Mouse (Mus musculus) layer of hippocampus, adult 9-10 months (tissue): ENCODE results near the gene Flot1.

Experiments
- DNase-seq: peaks from one replicate; pipeline ENCODE4 v3.0.0; 2022; ENCODE audit warnings: low spot score

Gene Flot1

GRCm38 (mm10) chr17:35822964-35823937, at the start of gene Flot1:
Flot1 (plus strand) TSS chr17:35823230.
- DNase-seq, result no peak

- peak; percentile 69 for DNase-seq
Observed at GRCm38 (mm10) chr17:35776811-35777609, 46.0 kb upstream of the Flot1 start.

GRCm38 (mm10) chr17:35778965-35779364, 44.1 kb upstream of the Flot1 start:
- no peak for DNase-seq

- no peak for DNase-seq
Observed at GRCm38 (mm10) chr17:35779466-35780205, 43.4 kb upstream of the Flot1 start.

GRCm38 (mm10) chr17:35780362-35780761, 42.7 kb upstream of the Flot1 start:
- DNase-seq, result no peak

GRCm38 (mm10) chr17:35782398-35782797, 40.6 kb upstream of the Flot1 start:
- DNase-seq, result no peak

GRCm38 (mm10) chr17:35782924-35783323, 40.1 kb upstream of the Flot1 start:
- DNase-seq, result no peak

GRCm38 (mm10) chr17:35783944-35784343, 39.1 kb upstream of the Flot1 start:
- no peak for DNase-seq

GRCm38 (mm10) chr17:35785140-35785539, 37.9 kb upstream of the Flot1 start:
- no peak for DNase-seq

GRCm38 (mm10) chr17:35787493-35787892, 35.5 kb upstream of the Flot1 start:
- DNase-seq, result no peak

- DNase-seq, result no peak
Observed at GRCm38 (mm10) chr17:35788025-35788424, 35.0 kb upstream of the Flot1 start.

GRCm38 (mm10) chr17:35790933-35791332, 32.1 kb upstream of the Flot1 start:
- DNase-seq, result no peak

GRCm38 (mm10) chr17:35792837-35793236, 30.2 kb upstream of the Flot1 start:
- no peak for DNase-seq

GRCm38 (mm10) chr17:35795099-35795498, 27.9 kb upstream of the Flot1 start:
- no peak for DNase-seq

GRCm38 (mm10) chr17:35795656-35796055, 27.4 kb upstream of the Flot1 start:
- no peak for DNase-seq

- no peak for DNase-seq
Observed at GRCm38 (mm10) chr17:35796835-35797234, 26.2 kb upstream of the Flot1 start.

- DNase-seq, result no peak
Observed at GRCm38 (mm10) chr17:35800905-35801304, 22.1 kb upstream of the Flot1 start.

GRCm38 (mm10) chr17:35803020-35803419, 20.0 kb upstream of the Flot1 start:
- no peak for DNase-seq

GRCm38 (mm10) chr17:35803858-35804399, 19.1 kb upstream of the Flot1 start:
- no peak for DNase-seq

GRCm38 (mm10) chr17:35808073-35808472, 15.0 kb upstream of the Flot1 start:
- no peak for DNase-seq

GRCm38 (mm10) chr17:35809395-35809794, 13.6 kb upstream of the Flot1 start:
- DNase-seq, result no peak
